Mouse (Mus musculus) gonadal fat pad, adult 2 months (tissue): ENCODE data around the gene Rasgrf2. TPM values are rescaled to one million over a fixed set of nuclear protein-coding genes. Genes with fewer than 3 reads are reported as not detected.

Experiments used
- DNase-seq: peaks from one replicate; pipeline ENCODE4 v3.0.0-alpha.2; 2012; ENCODE audit warnings: low read depth
- polyA plus RNA-seq: library from polyadenylated mRNA; depleted of rRNA; stranded (reverse); fragments of >200 nt; gene quantifications from 2 replicates; pipeline ENCODE4 v1.2.3, GENCODE M21; 2012; rRNA removed

Rasgrf2 gene
- polyA plus RNA-seq, 1 experiment: 10.3 TPM

- DNase-seq: no peak
These were observed 249.5 kb downstream of the Rasgrf2 start for GRCm38 (mm10) chr13:91881837-91882480.

DNA sequence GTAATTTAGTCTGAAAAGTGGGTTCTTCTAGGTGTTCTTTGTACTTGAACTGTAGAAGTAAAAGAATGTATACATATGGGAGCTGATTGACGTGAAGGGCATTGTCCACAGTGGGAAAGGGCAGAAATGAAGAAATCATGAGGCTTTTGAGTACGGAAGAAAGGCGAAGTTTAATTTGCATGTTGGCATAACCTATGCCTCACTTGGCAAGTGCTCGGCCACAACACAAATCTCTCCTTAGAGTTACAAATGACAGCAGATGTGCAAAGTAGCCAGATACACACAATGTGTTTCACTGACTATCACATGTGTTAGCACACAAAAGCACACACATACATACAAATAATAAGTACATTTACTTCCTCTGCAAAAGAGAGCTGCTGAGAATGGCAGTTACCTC is 251.2 kb downstream of the Rasgrf2 start:
- no peak for DNase-seq

- DNase-seq: no peak
These were observed 253.5 kb downstream of the Rasgrf2 start for GRCm38 (mm10) chr13:91877996-91878395.

GRCm38 (mm10) chr13:91877350-91877749 is 254.1 kb downstream of the Rasgrf2 start:
- DNase-seq: no peak

DNA sequence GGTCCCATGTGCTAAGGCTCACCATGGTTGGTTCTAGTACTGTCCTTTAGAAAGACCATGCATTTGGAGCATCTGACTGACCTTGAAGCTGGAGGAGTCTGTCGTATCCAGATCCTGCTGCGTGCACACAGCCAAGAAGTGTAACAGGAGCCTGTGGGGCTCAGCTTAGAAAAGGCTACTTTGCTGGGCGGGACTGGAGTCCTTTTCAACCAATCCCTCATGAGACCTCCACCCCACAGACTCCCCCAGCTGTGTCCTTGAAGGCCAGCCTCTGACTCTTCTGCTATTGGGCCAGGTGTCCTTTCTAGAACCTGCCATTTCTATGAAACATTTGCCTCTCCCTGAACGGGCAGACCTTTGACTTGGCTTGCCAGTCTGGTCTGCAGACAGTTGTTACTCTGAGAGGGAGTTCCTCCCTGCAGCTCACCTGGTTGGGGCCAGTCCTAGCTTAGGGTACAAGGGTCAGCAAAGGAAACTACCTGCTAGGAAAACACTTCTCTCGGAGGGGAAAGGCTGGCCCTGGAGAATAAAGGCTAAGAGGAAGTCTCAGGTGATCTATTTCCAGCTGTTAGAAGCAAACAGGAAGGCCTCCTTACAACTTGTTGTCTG is 254.6 kb downstream of the Rasgrf2 start, which contains the start of gene Ckmt2:
Gene Ckmt2, minus strand, starts transcription at position 145 of the 609 bp plus-strand sequence.
- no peak for DNase-seq

DNA sequence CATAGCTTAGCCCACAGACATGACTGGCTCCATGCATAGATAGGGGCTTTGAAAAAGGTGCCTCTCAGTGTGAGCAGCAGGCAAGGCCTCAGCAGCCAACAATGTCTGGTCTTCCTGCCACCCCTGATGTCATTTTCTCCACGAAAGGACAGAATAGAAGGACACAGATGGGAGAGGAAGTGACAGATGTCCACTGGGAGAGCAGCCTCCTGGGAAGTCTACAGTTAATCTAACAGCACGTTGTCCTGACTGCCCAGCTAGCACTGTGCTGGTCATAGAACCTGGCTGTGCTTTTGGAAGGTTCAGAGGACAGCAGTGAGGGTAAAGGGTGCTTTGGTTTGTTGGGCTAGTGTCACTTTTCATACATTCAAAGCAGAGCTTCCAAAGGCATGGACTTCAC is 255.9 kb downstream of the Rasgrf2 start:
- no peak for DNase-seq

DNA sequence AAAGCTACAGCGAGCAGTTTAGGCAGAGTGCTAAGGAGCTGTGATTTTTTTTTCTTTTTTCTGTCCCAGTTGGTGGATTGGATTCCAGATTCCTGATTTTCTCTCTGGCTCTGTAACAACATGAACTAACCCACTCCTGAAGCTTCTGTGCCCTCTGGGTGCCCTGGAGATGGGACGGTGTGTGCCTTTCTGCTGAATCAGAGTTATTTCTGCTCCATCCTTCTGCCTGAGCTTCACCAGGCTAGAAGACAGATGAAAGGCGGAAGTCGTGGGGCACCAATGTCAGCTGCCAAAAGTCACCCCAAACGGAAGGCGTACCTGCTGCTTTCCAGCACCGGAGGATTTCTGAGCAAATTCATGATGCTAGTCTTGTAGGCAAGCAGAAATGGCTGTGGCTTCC is 256.9 kb downstream of the Rasgrf2 start:
- no peak for DNase-seq

- DNase-seq: no peak
These were observed 257.6 kb downstream of the Rasgrf2 start for GRCm38 (mm10) chr13:91873734-91874329.

DNA sequence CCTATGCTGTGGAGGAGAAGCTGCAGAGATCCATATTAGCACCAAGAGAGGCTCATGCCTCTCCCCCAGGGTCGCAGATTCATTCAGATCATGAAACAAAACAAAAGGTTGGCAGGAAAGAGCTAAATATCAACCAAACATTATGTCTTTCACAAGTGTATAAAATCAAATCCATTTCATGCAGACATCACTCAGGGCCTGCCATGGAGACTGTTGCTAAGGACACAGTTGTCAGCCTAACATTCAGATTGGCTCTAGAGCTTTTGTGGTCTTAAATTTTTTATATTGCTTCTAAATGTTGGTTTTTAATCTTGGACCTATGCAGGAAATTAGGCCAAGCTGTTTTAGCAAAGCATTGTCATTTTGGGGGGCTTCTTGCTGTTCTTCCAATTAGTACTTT is 262.9 kb downstream of the Rasgrf2 start:
- DNase-seq: no peak

DNA sequence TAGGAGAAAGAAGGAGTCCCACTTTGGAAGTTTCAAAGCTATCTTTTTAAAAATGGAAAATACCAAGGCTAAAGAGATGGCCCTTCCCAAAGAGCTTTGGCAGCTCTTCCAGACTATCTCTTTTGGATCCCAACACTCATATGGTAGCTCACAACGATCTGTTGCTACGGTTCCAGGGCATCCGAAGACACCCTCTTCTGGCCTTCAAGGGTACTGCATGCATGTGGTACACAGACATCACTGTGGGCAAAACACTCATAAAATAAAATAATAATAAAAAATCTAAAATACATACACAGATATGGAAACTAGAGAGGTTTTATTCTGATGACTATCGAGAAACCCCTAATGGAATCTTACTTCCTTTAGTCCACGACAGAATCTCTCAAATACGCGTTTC is 272.6 kb downstream of the Rasgrf2 start:
- DNase-seq: no peak

- no peak for DNase-seq
These were observed 274.0 kb downstream of the Rasgrf2 start for GRCm38 (mm10) chr13:91857427-91857826.

DNA sequence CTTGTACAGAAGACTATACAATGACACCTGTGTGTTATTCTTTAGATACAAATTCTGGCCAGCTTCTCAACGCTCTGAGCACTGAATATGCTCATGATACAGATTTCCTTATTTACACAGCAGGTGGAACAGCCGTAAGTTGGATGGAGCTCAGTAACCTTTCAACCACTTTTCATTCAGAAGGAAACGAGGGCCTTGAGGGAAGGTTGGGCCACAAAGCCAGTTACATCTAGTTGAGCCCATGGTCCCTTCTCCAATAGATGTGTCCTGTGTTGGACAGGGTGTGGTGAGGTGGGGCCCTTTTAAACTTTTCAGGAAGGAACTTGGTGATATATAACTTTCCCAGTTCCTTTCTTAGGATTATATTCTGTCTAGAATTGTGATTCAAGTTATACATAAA is 277.0 kb downstream of the Rasgrf2 start:
- DNase-seq: no peak

Other genes with a start within 250 kb of the Rasgrf2 start
- gene Gm20379, start 174.3 kb upstream of the Rasgrf2 start, polyA plus RNA-seq: not detected in 2 replicates
- 1.1 TPM in 2 replicates for gene Dhfr, start 223.1 kb upstream of the Rasgrf2 start, polyA plus RNA-seq
- 8.9 and 9.1 TPM in 2 replicates for gene Msh3, start 223.3 kb upstream of the Rasgrf2 start, polyA plus RNA-seq